Mouse (Mus musculus) brain, embryonic 14.5 days (tissue): ENCODE results near the gene Fbxw11.

Experiments
- CTCF ChIP-seq: fragments of 200-500 bp; IDR thresholded peaks from 2 replicates; pipeline ENCODE4 v1.5.1; 2012; ENCODE audit warnings: inconsistent platforms, mild to moderate bottlenecking, moderate library complexity, borderline replicate concordance; ENCODE audit not compliant: insufficient read depth, insufficient read length; ENCODE audit errors: extremely low read depth
- POLR2A ChIP-seq: fragments of 200-500 bp; IDR thresholded peaks from 2 replicates; pipeline ENCODE4 v1.6.1; 2012; ENCODE audit warnings: mild to moderate bottlenecking, inconsistent platforms, borderline replicate concordance; ENCODE audit not compliant: poor library complexity, insufficient read depth, insufficient read length, severe bottlenecking; ENCODE audit errors: extremely low read depth

- no peak for TF ChIP-seq CTCF
- TF ChIP-seq POLR2A = no peak
These were observed 93.8 kb downstream of the Fbxw11 start for GRCm38 (mm10) chr11:32736371-32736770.
